In genomic region chr11:61923309-61923708, GRCm38 (mm10) we compare ENCODE assay signal across 24 mouse cellular contexts.
"Had no signal": no experiment of that assay in that cellular context is flagged by ENCODE, and none has a peak within 500 bp of the region (broad histone marks: within the 10 kb centered on the region; RNA-seq: fewer than 3 reads in every experiment).

No protein-coding gene starts in this region.

- H3K27ac ChIP-seq: heart, adult 2 months; hindbrain, embryonic 13.5 days; hindbrain, embryonic 15.5 days; hindbrain, postnatal 0 days; kidney, embryonic 15.5 days; kidney, postnatal 0 days; limb, embryonic 13.5 days; limb, embryonic 15.5 days; liver, embryonic 12.5 days; liver, embryonic 14.5 days had no signal

- DNase-seq: forebrain, postnatal 0 days; gastrocnemius, postnatal 10 days; gastrocnemius, postnatal 36 days; heart, adult 2 months; heart, postnatal 14 days; heart, postnatal 36 days; kidney, adult 11 months; kidney, adult 2 months; kidney, adult 9 months; kidney, postnatal 14 days; kidney, postnatal 36 days; layer of hippocampus, postnatal 36 days; left cerebral cortex, postnatal 4 days had no signal

- H3K4me3 ChIP-seq: heart, adult 2 months; heart, embryonic 13.5 days; heart, embryonic 15.5 days; hindbrain, embryonic 13.5 days; hindbrain, embryonic 15.5 days; kidney, embryonic 15.5 days; limb, embryonic 13.5 days; limb, embryonic 15.5 days; liver, embryonic 12.5 days had no signal
